Mouse (Mus musculus) liver, adult 2 months (tissue): ENCODE results near the gene Meiob. TPM values are rescaled to one million over a fixed set of nuclear protein-coding genes. Genes with fewer than 3 reads are reported as not detected.
A peak's percentile ranks its signal among the peaks of the same experiment; 100 is the strongest.

Source experiments
- DNase-seq: peaks from one replicate; pipeline ENCODE4 v3.0.0-alpha.2; 2011; ENCODE audit warnings: low read depth, low spot score; ENCODE audit errors: extremely low read depth
- H3K27ac ChIP-seq: fragments of 200-500 bp; replicated peaks from 2 replicates; pipeline ENCODE4 v1.5.1; 2012; ENCODE audit warnings: low read depth, mild to moderate bottlenecking, control low read depth, inconsistent platforms, low read length; ENCODE audit not compliant: insufficient read depth
- H3K27me3 ChIP-seq: fragments of 200-500 bp; 2 replicates; pipeline ENCODE4 v1.6.1; 2012; ENCODE audit warnings: mild to moderate bottlenecking, moderate library complexity, low read length, inconsistent platforms; ENCODE audit not compliant: control insufficient read depth, insufficient read depth
- H3K36me3 ChIP-seq: fragments of 200-500 bp; 2 replicates; pipeline ENCODE4 v1.6.1; 2012; ENCODE audit warnings: low read length, inconsistent platforms; ENCODE audit not compliant: control insufficient read depth, insufficient read depth
- H3K4me1 ChIP-seq: fragments of 200-500 bp; 2 replicates; pipeline ENCODE4 v1.6.1; 2011; ENCODE audit warnings: low read length; ENCODE audit not compliant: control insufficient read depth, insufficient read depth
- H3K4me3 ChIP-seq: fragments of 200-500 bp; 2 replicates; pipeline ENCODE4 v1.5.1; 2011; ENCODE audit warnings: low read depth, mild to moderate bottlenecking, control low read depth, low read length, moderate library complexity; ENCODE audit not compliant: insufficient read depth
- H3K79me2 ChIP-seq: fragments of 200-500 bp; 2 replicates; pipeline ENCODE4 v1.6.1; 2012; ENCODE audit warnings: inconsistent platforms, mild to moderate bottlenecking, low read length, moderate library complexity; ENCODE audit not compliant: control insufficient read depth, insufficient read depth
- H3K9ac ChIP-seq: fragments of 200-500 bp; 2 replicates; pipeline ENCODE4 v1.6.1; 2012; ENCODE audit warnings: low read depth, mild to moderate bottlenecking, control low read depth, inconsistent platforms, low read length
- CTCF ChIP-seq: fragments of 200-500 bp; IDR thresholded peaks from 2 replicates; pipeline ENCODE4 v1.5.1; 2011; ENCODE audit warnings: low read depth, low read length, control low read depth
- POLR2A ChIP-seq: fragments of 200-500 bp; IDR thresholded peaks from 2 replicates; pipeline ENCODE4 v1.6.1; 2011; ENCODE audit warnings: low read length, control low read depth; ENCODE audit not compliant: insufficient read depth; ENCODE audit errors: extremely low read depth
- WGBS: fragments of 180-500 bp; shearing (Covaris S2); methylation state at CpG from one replicate; pipeline ENCODE4 v1.1.7; 2018; 5-methylcytosine and 5-hydroxymethylcytosine counted together
- polyA plus RNA-seq: library from polyadenylated mRNA; depleted of rRNA; stranded (reverse); fragments of >200 nt; gene quantifications from 2 replicates; pipeline ENCODE4 v1.2.3, GENCODE M21; 2012
- total RNA-seq: library from RNA; depleted of rRNA; stranded (reverse); fragments of >200 nt; gene quantifications from 2 replicates; pipeline ENCODE4 v1.2.3, GENCODE M21; 2014

The Meiob gene
- total and polyA plus RNA-seq, 2 experiments = 0.59 to 6.7 TPM

GRCm38 (mm10) chr17:24821351-24822280 is 17.5 kb downstream of the Meiob start:
- WGBS = 11% methylated on average over 3 of the region's 3 CpGs
- Histone ChIP-seq H3K36me3 (no peaks in the 10 kb centered on the region), H3K27me3 (no peaks in the 10 kb centered on the region), H3K4me1 (peaks cover 31% of the 10 kb centered on the region), H3K79me2 (no peaks in the 10 kb centered on the region), H3K27ac (peak overlapping the region; percentile 98), H3K9ac (peak overlapping the region; percentile 73), H3K4me3 (peak overlapping the region; percentile 11; the same call in 1 of the 2 replicates)
- TF ChIP-seq POLR2A (no peak), CTCF (no peak)
- DNase-seq = peak; percentile 99

GRCm38 (mm10) chr17:24839842-24840241 is 35.8 kb downstream of the Meiob start, which contains the start of gene Hagh:
Gene Hagh, plus strand, starts transcription at chr17:24840143.
- no peaks in the 10 kb centered on the region for H3K27me3 ChIP-seq
- TF ChIP-seq CTCF (no peak), POLR2A (no peak)
- peaks cover 2% of the 10 kb centered on the region; the same call in 1 of the 2 replicates for H3K36me3 ChIP-seq
- H3K4me1 ChIP-seq = peaks cover 2% of the 10 kb centered on the region; the same call in 1 of the 2 replicates
- no peak within 1 kb of the TSS for H3K9ac ChIP-seq
- H3K4me3 ChIP-seq = no peak within 1 kb of the TSS
- H3K27ac ChIP-seq = no peak within 1 kb of the TSS
- no peaks in the 10 kb centered on the region; the same call in 1 of the 2 replicates for H3K79me2 ChIP-seq
- no peak for DNase-seq
- 81% methylated on average over 8 of the region's 8 CpGs for WGBS

GRCm38 (mm10) chr17:24840341-24840740 is 36.3 kb downstream of the Meiob start:
- WGBS = 60% methylated on average over 5 of the region's 5 CpGs

GRCm38 (mm10) chr17:24841133-24841532 is 37.0 kb downstream of the Meiob start:
- Histone ChIP-seq H3K27ac (no peak overlapping the region), H3K79me2 (no peaks in the 10 kb centered on the region; the same call in 1 of the 2 replicates), H3K27me3 (no peaks in the 10 kb centered on the region), H3K4me3 (no peak overlapping the region), H3K4me1 (peaks cover 3% of the 10 kb centered on the region; the same call in 1 of the 2 replicates), H3K36me3 (peaks cover 2% of the 10 kb centered on the region; the same call in 1 of the 2 replicates), H3K9ac (no peak overlapping the region)
- peak; percentile 93 for TF ChIP-seq CTCF
- TF ChIP-seq POLR2A = no peak
- DNase-seq = peak; percentile 87
- 13% methylated on average over 4 of the region's 4 CpGs for WGBS

More at GRCm38 (mm10) chr17:24840341-24840740, 36.3 kb downstream of the Meiob start:
- peaks cover 2% of the 10 kb centered on the region; the same call in 1 of the 2 replicates for H3K36me3 ChIP-seq
- no peak overlapping the region for H3K27ac ChIP-seq
- TF ChIP-seq POLR2A (no peak), CTCF (no peak)
- no peaks in the 10 kb centered on the region for H3K27me3 ChIP-seq
- peaks cover 2% of the 10 kb centered on the region; the same call in 1 of the 2 replicates for H3K4me1 ChIP-seq
- no peak overlapping the region for H3K9ac ChIP-seq
- DNase-seq = no peak
- H3K79me2 ChIP-seq = no peaks in the 10 kb centered on the region; the same call in 1 of the 2 replicates
- H3K4me3 ChIP-seq = no peak overlapping the region

- 47% methylated on average over 2 of the region's 2 CpGs for WGBS
- H3K79me2 ChIP-seq = no peaks in the 10 kb centered on the region; the same call in 1 of the 2 replicates
- DNase-seq = peak; percentile 64
- H3K27ac ChIP-seq = no peak overlapping the region
- H3K4me3 ChIP-seq = no peak overlapping the region
- TF ChIP-seq CTCF = peak; percentile 71
- no peak for TF ChIP-seq POLR2A
- no peak overlapping the region for H3K9ac ChIP-seq
- H3K4me1 ChIP-seq = peaks cover 6% of the 10 kb centered on the region
- peaks cover 2% of the 10 kb centered on the region; the same call in 1 of the 2 replicates for H3K36me3 ChIP-seq
- no peaks in the 10 kb centered on the region for H3K27me3 ChIP-seq
Measured at GRCm38 (mm10) chr17:24842631-24843030, 38.5 kb downstream of the Meiob start.
